Comparison of ENCODE assay signal across 1 mouse cellular context in the genomic region with DNA sequence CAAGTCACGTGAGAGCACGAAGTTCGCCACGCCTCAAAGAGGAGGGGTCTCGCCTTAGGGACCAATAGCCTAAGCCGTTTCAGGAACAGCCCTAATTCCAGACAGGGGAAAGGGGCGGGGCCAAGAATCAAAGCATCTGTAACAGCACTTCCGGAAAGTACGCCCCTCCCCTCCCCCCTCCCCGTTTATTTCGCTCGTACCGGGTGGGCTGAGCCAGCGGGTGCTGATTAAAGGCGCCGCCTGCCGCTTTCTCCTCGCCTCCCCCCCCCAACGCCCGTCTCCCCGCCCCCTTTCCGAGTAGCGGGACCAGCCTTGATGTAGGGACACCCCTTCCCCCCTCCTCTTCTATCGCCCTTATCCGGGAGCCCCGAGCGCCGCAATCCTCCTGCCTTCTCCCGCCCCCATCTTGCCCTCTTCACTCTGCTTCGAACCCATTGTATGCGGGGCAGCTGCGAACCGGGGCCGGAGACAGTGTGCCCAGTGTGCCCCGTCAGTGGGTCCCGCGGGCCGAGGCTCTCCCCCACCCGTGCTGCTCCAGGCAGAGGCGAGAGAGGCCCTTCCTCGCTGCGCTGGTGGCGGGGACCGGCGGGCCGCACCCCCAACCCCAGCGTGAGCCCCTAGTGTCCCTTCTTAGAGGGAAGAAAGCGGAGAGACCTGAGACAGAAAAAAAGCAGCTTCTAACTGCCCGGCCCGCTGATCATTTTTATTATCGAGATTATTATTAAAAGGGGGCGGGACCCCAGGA.
TF ChIP-seq lines count a peak whose summit lies in the region.

No protein-coding gene starts in this region.

TF ChIP-seq in MEL, 35 proteins besides CTCF, POLR2A, EP300 and RAD21 (continued from another document):
- peak; percentile 94 for TF ChIP-seq MAZ (IDR thresholded peaks at IDR 0.05; ENCODE audit: low read depth, low read length)
- TF ChIP-seq ZC3H11A (IDR thresholded peaks at IDR 0.05; ENCODE audit: low read depth, low read length), result no peak
- TF ChIP-seq MYB (IDR thresholded peaks at IDR 0.05; ENCODE audit: low read depth, low read length), result no peak
- peak; percentile 38; the same call in 1 of the 2 replicates for TF ChIP-seq TCF12 (IDR thresholded peaks at IDR 0.05; ENCODE audit: low read depth, low read length)
- no peak for TF ChIP-seq KAT2A (conservative IDR thresholded peaks at IDR 0.05; ENCODE audit: low read depth, low read length)
- TF ChIP-seq USF2 (IDR thresholded peaks at IDR 0.05; ENCODE audit: borderline replicate concordance in 1 of 2, insufficient read depth in 1 of 2, low read depth in 1 of 2, low read length in 2 of 2), result peak in 1 of 2 experiments; percentile 86; a peak in 1 of 4 replicates
- peak; percentile 25; the same call in 1 of the 2 replicates for TF ChIP-seq ZMIZ1 (IDR thresholded peaks at IDR 0.05; ENCODE audit: low read depth, low read length)
- TF ChIP-seq SIN3A (IDR thresholded peaks at IDR 0.05; ENCODE audit: low read length), result peak; percentile 96; the same call in 1 of the 2 replicates
- no peak; the same call in 1 of the 2 replicates for TF ChIP-seq ZNF384 (IDR thresholded peaks at IDR 0.05; ENCODE audit: low read depth, low read length)
- peak; percentile 45; the same call in 1 of the 2 replicates for TF ChIP-seq UBTF (IDR thresholded peaks at IDR 0.05; ENCODE audit: borderline replicate concordance, insufficient read depth, low read depth, low read length)
- no peak; the same call in 1 of the 2 replicates for TF ChIP-seq CHD1 (IDR thresholded peaks at IDR 0.05; ENCODE audit: low read depth, low read length)
- no peak; the same call in 1 of the 2 replicates for TF ChIP-seq MXI1 (IDR thresholded peaks at IDR 0.05; ENCODE audit: low read depth, low read length)
